Comparison of ENCODE assay signal across 11 mouse cellular contexts in the genomic region with DNA sequence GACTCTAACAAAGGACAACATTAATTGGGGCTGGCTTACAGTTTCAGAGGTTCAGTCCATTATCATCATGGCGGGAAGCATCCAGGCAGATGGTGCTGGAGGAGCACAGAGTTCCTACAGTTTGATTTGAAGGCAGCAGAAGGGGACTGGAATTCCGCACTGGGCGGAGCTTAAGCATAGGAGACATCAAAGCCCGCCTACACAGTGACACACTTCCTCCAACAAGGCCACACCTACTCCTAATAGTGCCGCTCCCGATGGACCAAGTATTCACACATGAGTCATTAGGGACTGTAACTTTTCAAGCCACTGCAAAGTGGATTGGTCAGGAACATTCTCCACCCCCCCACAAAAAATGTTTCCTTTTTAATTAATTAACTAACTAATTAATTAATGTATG.
"Had no signal": no experiment of that assay in that cellular context is flagged by ENCODE, and none has a peak within 500 bp of the region (broad histone marks: within the 10 kb centered on the region; RNA-seq: fewer than 3 reads in every experiment).

No protein-coding gene starts in this region.

- H3K27me3 ChIP-seq: limb, embryonic 12.5 days; midbrain, embryonic 13.5 days had no signal

- H3K36me3 ChIP-seq: limb, embryonic 12.5 days; midbrain, embryonic 13.5 days had no signal

- H3K4me3 ChIP-seq: limb, embryonic 12.5 days; midbrain, embryonic 13.5 days had no signal

- H3K9me3 ChIP-seq: limb, embryonic 12.5 days; midbrain, embryonic 13.5 days had no signal

- ATAC-seq: midbrain, embryonic 13.5 days had no signal

- H3K27ac ChIP-seq: kidney, postnatal 0 days; limb, embryonic 12.5 days; liver, embryonic 14.5 days; midbrain, embryonic 13.5 days had no signal

- H3K4me1 ChIP-seq: midbrain, embryonic 13.5 days had no signal

- H3K9ac ChIP-seq: limb, embryonic 12.5 days; liver, embryonic 14.5 days; midbrain, embryonic 13.5 days had no signal

- H3K4me2 ChIP-seq: limb, embryonic 12.5 days; midbrain, embryonic 13.5 days had no signal

- DNase-seq: kidney, adult 9 months; kidney, postnatal 36 days; liver; lung, adult 18-20 months; lung, postnatal 36 days; right cerebral cortex, postnatal 14 days; thymus, postnatal 36 days had no signal
